Mouse (Mus musculus) hindbrain, embryonic 13.5 days (tissue): Measurements from ENCODE around the gene Tmc5. TPM values are rescaled to one million over a fixed set of nuclear protein-coding genes. Genes with fewer than 3 reads are reported as not detected.

ENCODE experiments used
- ATAC-seq: fragments of 200-750 bp; cut with Nextera tagmentation; 2 replicates; pipeline ENCODE4 v1.8.0; 2017; ENCODE audit warnings: moderate TSS enrichment; ENCODE audit not compliant: low FRiP score
- H3K27ac ChIP-seq: fragments of 300-500 bp; sonication (generic); 2 replicates; pipeline ENCODE4 v1.5.1; 2015; ENCODE audit warnings: inconsistent platforms, mild to moderate bottlenecking, moderate library complexity
- H3K27me3 ChIP-seq: fragments of 300-500 bp; sonication (generic); 2 replicates; pipeline ENCODE4 v1.6.1; 2015; ENCODE audit warnings: mild to moderate bottlenecking, inconsistent platforms
- H3K36me3 ChIP-seq: fragments of 300-500 bp; sonication (generic); 2 replicates; pipeline ENCODE4 v1.6.1; 2015; ENCODE audit warnings: mild to moderate bottlenecking, inconsistent platforms
- H3K4me1 ChIP-seq: fragments of 300-500 bp; sonication (generic); replicated peaks from 2 replicates; pipeline ENCODE4 v1.6.1; 2015; ENCODE audit warnings: inconsistent platforms
- H3K4me2 ChIP-seq: fragments of 300-500 bp; sonication (generic); 2 replicates; pipeline ENCODE4 v1.6.1; 2015; ENCODE audit warnings: inconsistent platforms, mild to moderate bottlenecking, moderate library complexity
- H3K4me3 ChIP-seq: fragments of 300-500 bp; sonication (generic); 2 replicates; pipeline ENCODE4 v1.5.1; 2015; ENCODE audit warnings: mild to moderate bottlenecking, inconsistent platforms
- H3K9ac ChIP-seq: fragments of 300-500 bp; sonication (generic); 2 replicates; pipeline ENCODE4 v1.6.1; 2015; ENCODE audit warnings: mild to moderate bottlenecking, inconsistent platforms
- H3K9me3 ChIP-seq: fragments of 300-500 bp; sonication (generic); 2 replicates; pipeline ENCODE4 v1.6.1; 2016; ENCODE audit warnings: inconsistent platforms
- WGBS: fragments of 180-500 bp; shearing (Covaris S2); methylation state at CpG from one replicate; pipeline ENCODE4 v1.1.7; 2015; 5-methylcytosine and 5-hydroxymethylcytosine counted together
- polyA plus RNA-seq: library from polyadenylated mRNA; unstranded; fragments of >200 nt; fragmentation: Nextera tagmentation; extraction: Ambion mirVana; gene quantifications from 2 replicates; pipeline ENCODE4 v1.2.1, GENCODE M21; 2015

The Tmc5 gene
- polyA plus RNA-seq, 1 experiment from 2014 or later, result 0.21 TPM

GRCm38 (mm10) chr7:118611933-118612332, 14.8 kb downstream of the Tmc5 start:
- no peaks in the 10 kb centered on the region for H3K4me1 ChIP-seq
- H3K4me3 ChIP-seq, result no peak overlapping the region
- no peaks in the 10 kb centered on the region for H3K27me3 ChIP-seq
- no peak overlapping the region for H3K4me2 ChIP-seq
- no peak overlapping the region for H3K9ac ChIP-seq
- no peak overlapping the region for H3K27ac ChIP-seq
- H3K9me3 ChIP-seq, result no peaks in the 10 kb centered on the region
- WGBS, result 53% methylated on average over 8 of the region's 8 CpGs
- no peaks in the 10 kb centered on the region for H3K36me3 ChIP-seq
- no peak for ATAC-seq

- no peaks in the 10 kb centered on the region for H3K36me3 ChIP-seq
- no peak overlapping the region for H3K4me3 ChIP-seq
- no peaks in the 10 kb centered on the region for H3K4me1 ChIP-seq
- H3K27ac ChIP-seq, result no peak overlapping the region
- no peaks in the 10 kb centered on the region for H3K27me3 ChIP-seq
- no peaks in the 10 kb centered on the region for H3K9me3 ChIP-seq
- WGBS, result 43% methylated on average over 13 of the region's 13 CpGs
- no peak overlapping the region for H3K9ac ChIP-seq
- no peak overlapping the region for H3K4me2 ChIP-seq
- ATAC-seq, result no peak
Observed at GRCm38 (mm10) chr7:118614076-118614475, 17.0 kb downstream of the Tmc5 start.

GRCm38 (mm10) chr7:118618104-118618503, 21.0 kb downstream of the Tmc5 start:
- no peak for ATAC-seq
- no peaks in the 10 kb centered on the region for H3K9me3 ChIP-seq
- no peaks in the 10 kb centered on the region for H3K36me3 ChIP-seq
- H3K27ac ChIP-seq, result no peak overlapping the region
- no peak overlapping the region for H3K4me3 ChIP-seq
- H3K4me1 ChIP-seq, result no peaks in the 10 kb centered on the region
- H3K9ac ChIP-seq, result no peak overlapping the region
- H3K27me3 ChIP-seq, result no peaks in the 10 kb centered on the region
- no peak overlapping the region for H3K4me2 ChIP-seq
- 85% methylated on average over 5 of the region's 5 CpGs for WGBS

- Histone ChIP-seq H3K9ac (no peak overlapping the region), H3K27me3 (no peaks in the 10 kb centered on the region), H3K27ac (no peak overlapping the region), H3K36me3 (no peaks in the 10 kb centered on the region), H3K9me3 (no peaks in the 10 kb centered on the region), H3K4me3 (no peak overlapping the region), H3K4me1 (no peaks in the 10 kb centered on the region), H3K4me2 (no peak overlapping the region)
- ATAC-seq, result no peak
- 93% methylated on average over 7 of the region's 7 CpGs for WGBS
Observed at GRCm38 (mm10) chr7:118620243-118620906, 23.3 kb downstream of the Tmc5 start.

- 83% methylated on average over 6 of the region's 6 CpGs for WGBS
Observed at GRCm38 (mm10) chr7:118621094-118621493, 24.0 kb downstream of the Tmc5 start.

GRCm38 (mm10) chr7:118627550-118628298, 30.6 kb downstream of the Tmc5 start:
- no peak overlapping the region for H3K27ac ChIP-seq
- no peak overlapping the region for H3K4me3 ChIP-seq
- no peak for ATAC-seq
- H3K4me2 ChIP-seq, result no peak overlapping the region
- H3K9ac ChIP-seq, result no peak overlapping the region
- no peaks in the 10 kb centered on the region for H3K27me3 ChIP-seq
- H3K4me1 ChIP-seq, result no peaks in the 10 kb centered on the region
- WGBS, result 86% methylated on average over 12 of the region's 13 CpGs
- H3K36me3 ChIP-seq, result no peaks in the 10 kb centered on the region
- no peaks in the 10 kb centered on the region for H3K9me3 ChIP-seq

More at GRCm38 (mm10) chr7:118621094-118621493, 24.0 kb downstream of the Tmc5 start:
- Histone ChIP-seq H3K9me3 (no peaks in the 10 kb centered on the region), H3K27me3 (no peaks in the 10 kb centered on the region), H3K4me3 (no peak overlapping the region), H3K27ac (no peak overlapping the region), H3K4me1 (no peaks in the 10 kb centered on the region), H3K36me3 (no peaks in the 10 kb centered on the region), H3K9ac (no peak overlapping the region), H3K4me2 (no peak overlapping the region)
- no peak for ATAC-seq

GRCm38 (mm10) chr7:118633094-118633493, 36.0 kb downstream of the Tmc5 start:
- Histone ChIP-seq H3K27ac (no peak overlapping the region), H3K4me3 (no peak overlapping the region), H3K4me1 (no peaks in the 10 kb centered on the region), H3K9me3 (no peaks in the 10 kb centered on the region), H3K27me3 (no peaks in the 10 kb centered on the region), H3K4me2 (no peak overlapping the region), H3K9ac (no peak overlapping the region), H3K36me3 (no peaks in the 10 kb centered on the region)
- 92% methylated on average over 9 of the region's 9 CpGs for WGBS
- no peak for ATAC-seq

- no peak for ATAC-seq
- WGBS, result 87% methylated on average over 7 of the region's 7 CpGs
- no peak overlapping the region for H3K27ac ChIP-seq
- H3K4me3 ChIP-seq, result no peak overlapping the region
- H3K36me3 ChIP-seq, result no peaks in the 10 kb centered on the region
- H3K4me2 ChIP-seq, result no peak overlapping the region
- no peaks in the 10 kb centered on the region for H3K9me3 ChIP-seq
- no peaks in the 10 kb centered on the region for H3K27me3 ChIP-seq
- no peaks in the 10 kb centered on the region for H3K4me1 ChIP-seq
- H3K9ac ChIP-seq, result no peak overlapping the region
Observed at GRCm38 (mm10) chr7:118633951-118634350, 36.9 kb downstream of the Tmc5 start.

GRCm38 (mm10) chr7:118637466-118637865, 40.4 kb downstream of the Tmc5 start:
- Histone ChIP-seq H3K27me3 (no peaks in the 10 kb centered on the region), H3K9ac (no peak overlapping the region), H3K36me3 (no peaks in the 10 kb centered on the region), H3K27ac (no peak overlapping the region), H3K4me2 (no peak overlapping the region), H3K9me3 (no peaks in the 10 kb centered on the region), H3K4me3 (no peak overlapping the region), H3K4me1 (no peaks in the 10 kb centered on the region)
- WGBS, result 77% methylated on average over 4 of the region's 4 CpGs
- no peak for ATAC-seq

- no peak overlapping the region for H3K9ac ChIP-seq
- no peak overlapping the region for H3K4me3 ChIP-seq
- no peaks in the 10 kb centered on the region for H3K9me3 ChIP-seq
- 83% methylated on average over 1 of the region's 1 CpGs for WGBS
- no peaks in the 10 kb centered on the region for H3K36me3 ChIP-seq
- no peaks in the 10 kb centered on the region for H3K27me3 ChIP-seq
- no peak overlapping the region for H3K4me2 ChIP-seq
- ATAC-seq, result no peak
- H3K4me1 ChIP-seq, result no peaks in the 10 kb centered on the region; the same call in 1 of the 2 replicates
- H3K27ac ChIP-seq, result no peak overlapping the region
Observed at GRCm38 (mm10) chr7:118646237-118646636, 49.1 kb downstream of the Tmc5 start.

- no peaks in the 10 kb centered on the region for H3K9me3 ChIP-seq
- H3K27me3 ChIP-seq, result no peaks in the 10 kb centered on the region
- H3K9ac ChIP-seq, result no peak overlapping the region
- no peak overlapping the region for H3K4me2 ChIP-seq
- no peak overlapping the region for H3K27ac ChIP-seq
- H3K4me3 ChIP-seq, result no peak overlapping the region
- H3K4me1 ChIP-seq, result no peaks in the 10 kb centered on the region; the same call in 1 of the 2 replicates
- no peak for ATAC-seq
- 85% methylated on average over 7 of the region's 7 CpGs for WGBS
- H3K36me3 ChIP-seq, result no peaks in the 10 kb centered on the region
Observed at GRCm38 (mm10) chr7:118649328-118649727, 52.2 kb downstream of the Tmc5 start.

GRCm38 (mm10) chr7:118650119-118650518, 53.0 kb downstream of the Tmc5 start:
- H3K4me1 ChIP-seq, result no peaks in the 10 kb centered on the region; the same call in 1 of the 2 replicates

GRCm38 (mm10) chr7:118650891-118651290, 53.8 kb downstream of the Tmc5 start:
- no peak overlapping the region for H3K27ac ChIP-seq
- H3K4me2 ChIP-seq, result no peak overlapping the region
- no peaks in the 10 kb centered on the region for H3K36me3 ChIP-seq
- H3K4me3 ChIP-seq, result no peak overlapping the region
- no peak for ATAC-seq
- no peaks in the 10 kb centered on the region for H3K27me3 ChIP-seq
- no peaks in the 10 kb centered on the region for H3K9me3 ChIP-seq
- no peak overlapping the region for H3K9ac ChIP-seq
- H3K4me1 ChIP-seq, result no peaks in the 10 kb centered on the region; the same call in 1 of the 2 replicates
- 79% methylated on average over 1 of the region's 1 CpGs for WGBS

More at GRCm38 (mm10) chr7:118650119-118650518, 53.0 kb downstream of the Tmc5 start:
- Histone ChIP-seq H3K27me3 (no peaks in the 10 kb centered on the region), H3K4me2 (no peak overlapping the region), H3K27ac (no peak overlapping the region), H3K36me3 (no peaks in the 10 kb centered on the region), H3K9ac (no peak overlapping the region), H3K9me3 (no peaks in the 10 kb centered on the region), H3K4me3 (no peak overlapping the region)
- WGBS, result 93% methylated on average over 4 of the region's 4 CpGs
- ATAC-seq, result no peak
